Mouse (Mus musculus) megakaryocyte progenitor cell, adult 5-6 weeks (primary cell): ENCODE results near the gene Bco1. TPM values are rescaled to one million over a fixed set of nuclear protein-coding genes. Genes with fewer than 3 reads are reported as not detected.

Experiments used
- ATAC-seq: replicated peaks from 2 replicates; pipeline ENCODE4 v1.8.0; 2016; ENCODE audit warnings: mild to moderate bottlenecking, moderate TSS enrichment, inconsistent platforms; ENCODE audit not compliant: poor library complexity
- total RNA-seq, 2 experiments: library from RNA; stranded (forward) in 1 of 2; stranded (reverse) in 1 of 2; fragments of 157-497, 149-512 nt in 1 of 2; fragments of 200-1000 nt in 1 of 2; gene quantifications; 2 replicates each; pipeline versions ENCODE4 v1.2.3 to v1.2.4; 2015 to 2017

The Bco1 gene
- total RNA-seq, 2 experiments from 2014 or later, result 0.54 to 0.62 TPM

DNA sequence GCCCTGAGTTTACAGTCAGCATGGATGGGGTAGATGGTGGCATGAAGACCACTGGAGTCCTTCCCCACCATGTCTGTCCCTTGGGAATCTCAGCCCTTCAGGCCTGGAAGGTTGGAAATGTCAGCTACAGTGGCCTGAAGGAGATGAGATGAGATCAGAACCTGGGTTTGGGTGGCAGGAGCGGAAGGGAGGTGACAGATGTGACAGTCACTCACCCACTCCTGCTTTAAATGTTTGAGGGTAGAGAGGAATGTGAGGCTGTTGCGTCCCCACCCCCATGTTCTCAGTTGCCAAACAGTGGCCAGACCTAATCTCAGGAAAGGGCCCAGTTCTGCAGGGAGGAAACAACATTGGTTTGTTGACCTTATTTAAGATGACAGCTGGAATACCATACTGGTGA lies 41.1 kb downstream of the Bco1 start:
- ATAC-seq, result no peak

DNA sequence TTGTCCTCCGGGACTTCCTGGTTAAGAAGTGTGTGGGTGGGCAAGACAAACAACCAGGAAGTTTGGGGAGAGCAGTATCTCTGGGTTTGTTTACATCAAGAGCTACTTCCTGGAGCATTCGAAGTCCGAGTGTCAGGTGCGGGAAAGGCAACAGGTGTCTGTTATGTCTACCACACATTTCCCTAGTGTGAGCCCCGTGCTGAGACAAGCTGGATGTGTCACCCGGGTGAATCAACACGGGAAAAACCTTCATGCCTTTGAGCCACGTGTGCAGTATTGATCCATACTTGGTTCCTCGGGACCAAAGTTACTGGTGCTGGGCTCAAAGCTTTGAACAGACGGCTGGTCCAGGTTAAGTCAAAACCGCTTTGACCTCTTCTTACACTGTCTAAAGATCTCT lies 41.7 kb downstream of the Bco1 start:
- no peak for ATAC-seq

DNA sequence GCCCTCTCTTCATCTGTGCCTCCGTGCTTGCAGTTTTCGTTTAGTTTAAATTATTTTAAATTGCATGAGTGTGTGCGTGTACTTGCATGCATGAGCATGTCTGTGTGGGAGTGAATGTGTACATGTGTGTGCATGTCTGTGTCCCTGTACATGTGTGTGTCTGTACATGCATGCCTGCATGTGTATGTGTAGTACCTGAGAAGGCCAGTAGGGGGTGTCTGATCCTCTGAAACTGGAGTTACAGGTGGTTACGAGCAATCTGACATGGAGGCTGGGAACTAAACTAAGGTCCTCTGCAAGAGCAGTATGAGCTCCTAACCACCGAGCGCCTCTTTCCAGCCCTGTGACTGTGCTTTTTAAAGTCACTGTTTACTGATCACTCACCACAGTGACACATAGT lies 52.9 kb downstream of the Bco1 start:
- peak; percentile 50 for ATAC-seq

DNA sequence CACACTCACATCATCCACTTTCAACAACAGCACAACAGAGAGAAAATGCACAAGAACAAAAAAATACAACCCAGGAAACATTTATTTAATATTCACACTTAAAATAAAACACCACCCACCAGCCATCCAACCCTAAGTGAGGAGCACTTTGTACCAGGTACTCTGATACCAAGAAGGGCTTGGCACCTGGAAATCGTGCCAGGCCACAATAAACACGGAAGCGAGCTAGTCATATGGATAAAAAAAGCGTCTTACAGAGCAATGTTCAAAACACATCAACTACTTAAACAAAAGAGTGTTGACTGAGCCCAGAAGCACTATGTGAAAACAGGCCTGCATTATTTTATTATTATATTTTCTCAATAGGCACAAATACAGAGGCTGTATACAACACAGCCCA lies 60.5 kb downstream of the Bco1 start:
- ATAC-seq, result no peak

DNA sequence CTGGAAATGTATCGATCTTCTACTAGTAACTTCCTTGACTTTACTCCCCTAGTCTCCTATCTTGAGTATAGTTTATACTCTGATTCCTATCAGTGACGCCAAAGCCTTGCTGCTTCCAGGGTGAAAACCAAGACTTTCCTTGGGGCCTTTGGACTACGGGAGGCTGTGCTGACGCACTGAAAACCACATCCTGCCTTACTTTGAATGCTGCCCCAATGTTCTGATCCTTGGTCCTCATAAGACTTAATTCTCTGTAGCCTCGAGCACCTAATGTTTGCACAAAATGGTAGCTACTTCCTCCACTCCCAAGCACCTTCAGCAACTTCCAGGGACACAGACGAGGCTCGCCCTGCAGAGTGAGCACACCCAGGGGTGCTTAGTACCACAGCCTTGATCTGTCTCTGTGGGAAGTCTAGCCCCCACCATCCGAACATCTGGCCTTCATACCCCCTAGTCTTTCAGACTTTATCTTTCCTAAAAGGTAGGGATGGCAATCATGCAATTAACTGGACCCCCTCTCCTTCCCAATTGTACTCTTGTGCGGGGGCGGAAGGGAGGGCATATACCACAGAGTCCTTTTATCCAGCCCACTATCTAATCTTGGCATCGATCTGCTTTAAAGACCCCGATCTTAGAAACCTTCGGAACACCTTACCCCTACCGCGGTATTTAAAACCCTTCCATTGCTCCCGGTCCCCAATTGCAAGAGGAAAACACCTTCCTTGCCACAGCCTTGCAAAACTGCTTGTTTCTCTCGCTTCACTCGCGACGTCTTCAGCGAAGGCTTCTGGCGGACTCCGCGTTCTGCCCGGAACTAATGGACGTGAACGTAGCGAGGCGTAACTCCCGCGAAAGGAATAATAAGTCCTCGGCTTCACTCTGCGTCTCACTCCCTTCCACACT lies 61.5 kb downstream of the Bco1 start:
- 0 out of 2 replicates have a peak, but pooled peaks have one; percentile 5 for ATAC-seq

DNA sequence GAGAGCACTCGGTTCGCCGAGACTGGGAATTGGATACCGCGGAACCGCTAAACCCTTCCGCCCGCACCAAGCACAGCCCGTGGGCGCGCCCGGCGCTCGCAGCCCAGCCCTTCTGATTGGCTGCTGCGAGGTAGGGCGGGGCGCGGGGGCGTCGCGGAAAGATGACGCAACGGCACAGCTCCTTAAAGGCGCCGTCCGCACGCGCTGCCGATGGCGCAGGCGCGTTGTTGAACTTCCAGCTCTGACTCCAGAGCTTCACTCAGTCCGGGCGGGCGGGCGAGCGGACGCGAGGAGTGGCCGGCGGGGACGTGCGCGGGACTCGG lies 62.1 kb downstream of the Bco1 start:
- ATAC-seq, result peak; percentile 91

DNA sequence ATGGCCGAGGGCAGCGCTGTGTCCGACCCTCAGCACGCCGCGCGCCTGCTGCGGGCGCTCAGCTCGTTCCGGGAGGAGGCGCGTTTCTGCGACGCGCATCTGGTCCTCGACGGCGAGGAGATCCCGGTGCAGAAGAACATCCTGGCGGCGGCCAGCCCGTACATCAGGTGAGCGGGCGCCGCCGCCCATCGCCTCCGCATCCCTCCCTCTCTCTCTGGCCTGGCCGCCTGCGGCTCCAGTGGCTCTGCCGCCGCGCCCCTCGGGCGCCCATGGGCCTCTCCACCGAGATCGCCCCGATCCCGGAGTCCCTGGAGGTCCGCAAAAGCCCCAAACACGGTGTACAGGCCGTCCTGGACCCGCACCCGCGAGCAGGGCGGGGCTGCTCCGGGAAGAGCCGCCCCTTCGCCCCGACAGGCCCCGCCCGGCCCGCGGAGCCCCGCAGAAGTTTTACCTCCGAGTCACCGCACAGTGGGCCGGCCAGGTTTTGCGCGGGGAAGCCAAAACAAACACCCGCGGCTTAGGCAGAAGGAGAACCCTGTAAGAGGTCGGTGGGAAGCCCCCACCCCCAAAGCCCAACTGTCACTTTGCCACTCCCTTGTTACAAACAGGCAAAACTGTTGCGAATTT lies 62.6 kb downstream of the Bco1 start, which contains the start of gene Gan:
Gene Gan, plus strand, starts transcription at position 1 of the 627 bp plus-strand sequence.
- ATAC-seq, result peak; percentile 38

DNA sequence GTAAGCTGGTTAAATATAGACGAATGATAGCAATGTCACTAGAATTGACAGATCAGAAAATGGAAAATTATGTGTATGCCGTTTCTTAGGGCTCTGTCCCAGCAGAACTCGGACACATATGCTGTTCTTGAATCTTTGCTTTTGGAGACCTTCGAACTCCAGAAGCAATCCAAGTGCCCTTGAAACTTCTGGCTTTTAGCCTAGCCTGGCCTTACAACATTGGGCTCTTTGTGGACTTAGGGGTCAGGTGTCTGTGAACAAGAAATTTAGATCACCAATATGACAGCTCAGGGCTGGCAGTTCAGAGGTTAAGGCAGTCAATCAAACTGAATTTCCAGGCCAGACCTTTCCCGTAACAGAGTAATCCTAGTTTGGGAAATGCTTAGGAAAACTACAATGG lies 63.4 kb downstream of the Bco1 start:
- ATAC-seq, result no peak

DNA sequence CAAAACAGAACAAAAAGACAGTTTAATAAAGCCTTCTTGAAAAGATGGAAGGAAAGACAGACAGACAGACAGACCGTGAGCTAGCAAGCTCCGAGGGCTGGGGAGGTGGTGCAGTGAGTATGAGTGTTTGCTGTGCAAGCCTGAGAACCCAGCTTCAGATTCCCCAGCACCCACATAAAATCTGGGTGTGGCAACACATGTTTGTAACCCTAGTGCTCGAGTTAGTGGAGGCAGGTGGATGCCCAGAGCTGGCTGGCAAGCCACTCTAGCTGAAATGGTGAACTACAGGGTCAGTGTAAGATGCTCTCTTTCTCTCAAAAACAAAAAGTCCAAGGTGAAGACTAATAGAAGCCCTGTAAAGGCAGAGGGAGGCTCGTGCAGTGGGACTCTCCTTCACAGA lies 69.3 kb downstream of the Bco1 start:
- ATAC-seq, result no peak

DNA sequence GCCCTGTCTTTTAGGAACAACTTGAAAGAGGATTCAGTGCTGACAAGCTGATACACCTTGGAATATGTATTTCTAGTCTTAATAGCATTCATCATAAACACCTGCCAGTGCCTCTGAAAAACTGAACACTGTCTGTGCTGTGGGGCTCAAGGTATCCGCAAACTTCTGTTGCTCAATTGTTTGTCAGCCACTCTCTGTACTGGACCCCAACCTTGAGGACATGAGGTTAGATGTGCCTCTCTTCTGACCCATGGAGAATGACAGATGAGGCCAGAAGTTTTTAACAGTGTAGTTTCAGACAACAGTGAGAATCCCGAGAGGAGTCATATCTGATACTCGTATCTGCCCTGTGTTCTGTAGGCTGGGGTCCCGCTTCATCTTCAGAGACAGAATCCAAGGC lies 69.9 kb downstream of the Bco1 start:
- no peak for ATAC-seq

DNA sequence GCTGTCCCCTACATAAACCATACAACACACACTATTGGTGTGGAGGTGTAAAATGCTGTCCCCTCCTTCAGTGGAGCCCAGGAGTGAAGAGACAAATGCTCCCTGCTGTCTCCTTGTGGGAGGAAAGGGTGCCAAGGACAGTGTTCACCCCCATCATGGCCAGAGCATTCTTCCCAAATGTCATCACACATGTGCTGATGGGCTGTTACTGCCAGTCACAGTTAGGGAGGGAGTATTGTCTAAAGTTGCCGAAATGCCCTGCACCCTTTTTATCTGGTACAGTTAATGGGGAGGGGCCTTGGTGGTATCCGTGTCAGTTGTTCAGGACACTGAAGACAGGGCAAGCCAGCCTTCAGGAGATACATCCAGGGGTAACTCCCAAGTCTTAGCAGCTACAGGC lies 70.9 kb downstream of the Bco1 start:
- no peak for ATAC-seq

DNA sequence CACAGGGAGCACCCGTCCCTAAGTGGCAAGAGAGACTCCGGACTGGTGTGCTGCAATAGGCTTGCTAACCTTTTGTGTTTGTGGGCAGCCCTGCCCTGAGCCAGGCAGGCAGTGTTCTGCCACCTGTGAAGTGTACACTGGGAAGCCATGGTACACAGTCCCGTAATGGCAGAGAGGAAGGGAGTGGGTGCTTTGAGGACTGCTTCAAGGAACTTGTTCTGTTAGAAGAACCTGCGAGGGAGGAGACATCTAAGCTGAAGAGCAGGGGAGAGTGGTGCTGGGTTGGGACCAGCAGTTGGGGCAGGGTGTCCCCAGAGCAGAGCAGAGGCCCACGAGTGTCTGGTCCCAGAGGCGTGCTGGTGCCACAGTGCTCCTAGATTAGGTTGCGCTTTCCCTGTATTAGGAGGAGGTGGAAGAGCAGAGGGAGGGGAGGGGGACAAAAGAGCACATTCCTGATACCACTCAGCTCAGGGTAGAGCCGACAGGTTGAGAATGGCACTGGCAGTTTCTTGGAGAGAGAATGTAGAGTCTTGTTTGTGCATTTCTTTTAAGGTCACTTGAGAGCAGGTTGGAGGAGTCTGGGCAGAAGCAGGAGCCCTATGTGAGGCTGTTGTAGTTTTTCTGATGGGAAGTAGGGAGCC lies 71.7 kb downstream of the Bco1 start:
- ATAC-seq, result no peak

DNA sequence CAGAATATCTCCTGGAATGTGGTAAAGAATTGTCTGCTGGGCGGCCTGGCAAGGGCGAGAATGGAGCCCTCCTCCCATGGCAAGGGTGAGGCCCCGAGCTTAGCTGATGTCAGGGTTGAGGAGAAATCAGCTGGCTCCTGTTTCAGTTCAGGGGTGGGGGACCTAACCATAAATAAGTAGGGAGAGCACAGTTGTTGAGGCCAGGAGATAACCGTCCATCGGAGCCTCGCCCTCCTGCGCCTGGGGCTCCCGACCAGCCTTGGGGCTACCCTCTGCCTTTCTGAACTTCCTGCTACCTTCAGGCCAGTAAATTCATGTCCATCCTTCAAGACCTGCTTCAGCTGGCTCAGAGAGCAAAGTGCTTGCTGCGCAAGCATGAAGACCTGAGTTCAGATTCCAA lies 72.7 kb downstream of the Bco1 start:
- ATAC-seq, result peak; percentile 15; the same call in 1 of the 2 replicates

DNA sequence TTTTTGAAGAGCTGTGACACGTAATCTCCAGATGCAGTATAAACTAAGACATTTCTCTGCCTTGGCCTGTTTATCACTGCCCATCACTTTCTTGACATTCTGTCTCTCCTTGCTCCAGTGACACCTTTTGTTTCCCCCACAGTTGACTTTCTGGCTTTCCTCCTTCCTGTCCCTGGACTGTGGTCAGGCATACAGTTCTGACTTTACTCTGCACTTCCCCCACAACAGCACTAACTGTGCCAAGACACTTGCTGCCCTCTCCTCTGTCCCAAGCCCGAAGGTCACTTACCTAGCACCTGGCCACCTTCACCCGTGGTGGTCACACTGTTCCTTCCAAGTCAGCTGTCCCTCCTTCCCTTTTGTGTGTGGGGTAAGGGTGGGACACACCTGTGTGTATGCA lies 76.2 kb downstream of the Bco1 start:
- ATAC-seq, result 0 out of 2 replicates have a peak, but pooled peaks have one; percentile 12

DNA sequence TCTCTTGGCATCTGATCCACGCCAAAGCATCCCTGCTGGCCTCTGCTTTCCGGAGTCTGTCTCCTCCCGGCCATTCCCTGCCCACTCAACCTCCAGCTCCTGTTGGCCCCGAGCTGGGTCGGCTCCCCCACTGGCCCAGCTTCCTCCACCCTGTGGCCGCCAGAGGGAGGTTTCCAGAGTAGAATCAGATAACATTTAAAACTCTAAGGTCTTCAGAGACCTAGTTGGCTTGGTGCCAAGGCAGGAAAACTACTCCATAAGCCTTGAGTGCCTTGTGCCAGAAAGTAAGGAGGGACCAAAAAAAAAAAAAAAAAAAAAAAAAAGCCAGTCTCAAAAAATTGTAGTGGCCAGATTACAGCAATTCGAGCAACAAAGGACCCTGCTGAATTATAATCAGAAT lies 77.2 kb downstream of the Bco1 start:
- peak; percentile 59 for ATAC-seq

DNA sequence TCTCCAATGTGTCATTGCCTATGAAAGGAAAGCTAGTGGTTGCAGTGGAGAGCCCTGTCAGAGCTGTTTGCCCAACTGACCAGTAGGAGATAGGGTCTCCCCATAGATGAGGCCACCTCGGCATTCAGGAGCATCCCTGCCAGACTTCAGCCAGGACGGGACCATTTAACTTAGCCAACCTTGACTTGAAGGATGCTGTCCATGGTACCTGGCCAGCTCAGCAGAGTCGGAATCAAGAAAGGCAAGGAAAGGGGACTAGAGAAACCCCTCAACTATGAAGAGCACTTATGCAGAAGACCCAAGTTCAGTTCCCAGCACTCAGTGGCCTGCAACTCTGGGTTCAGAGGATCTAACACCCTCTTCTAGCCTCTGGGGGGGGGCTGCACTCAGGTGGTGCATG lies 78.0 kb downstream of the Bco1 start:
- ATAC-seq, result no peak

DNA sequence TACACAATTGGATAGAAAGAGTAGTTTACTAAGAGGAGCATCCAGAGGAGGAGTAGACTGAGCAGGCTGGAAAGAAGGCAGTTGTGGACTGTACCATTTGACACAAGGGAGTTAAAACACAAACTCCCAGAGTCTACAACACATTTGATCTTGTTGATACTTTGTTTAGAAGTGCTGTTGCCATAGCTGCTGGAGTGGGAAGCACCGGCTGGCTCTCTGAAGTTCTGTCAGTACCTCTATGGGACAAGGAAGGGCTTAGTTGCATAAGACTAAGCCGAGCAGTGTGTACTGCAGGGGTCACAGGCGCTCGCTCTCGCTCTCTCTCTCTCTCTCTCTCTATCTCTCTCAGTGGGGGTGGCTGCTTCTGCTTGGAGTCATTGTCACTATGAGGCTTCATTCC lies 78.9 kb downstream of the Bco1 start:
- ATAC-seq, result no peak

DNA sequence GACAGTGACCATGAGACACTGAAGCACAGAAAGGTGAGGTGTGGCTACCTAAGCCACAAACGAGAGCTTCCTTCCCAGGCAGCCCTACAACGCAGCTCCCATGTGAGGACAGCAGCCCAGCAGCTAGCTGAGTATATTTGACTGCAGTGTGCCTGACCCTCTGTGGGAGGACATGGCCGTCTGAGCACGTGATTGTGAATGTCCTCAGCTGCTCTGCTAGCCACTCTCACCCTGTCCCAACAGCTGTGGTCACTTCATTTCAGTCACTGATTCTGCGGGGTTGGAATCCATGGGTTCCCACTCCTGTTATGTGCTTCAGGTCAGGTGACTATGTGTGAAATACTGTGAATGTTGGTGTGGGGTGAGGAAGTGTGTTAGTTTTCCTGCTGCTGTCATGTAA lies 80.7 kb downstream of the Bco1 start:
- ATAC-seq, result no peak

DNA sequence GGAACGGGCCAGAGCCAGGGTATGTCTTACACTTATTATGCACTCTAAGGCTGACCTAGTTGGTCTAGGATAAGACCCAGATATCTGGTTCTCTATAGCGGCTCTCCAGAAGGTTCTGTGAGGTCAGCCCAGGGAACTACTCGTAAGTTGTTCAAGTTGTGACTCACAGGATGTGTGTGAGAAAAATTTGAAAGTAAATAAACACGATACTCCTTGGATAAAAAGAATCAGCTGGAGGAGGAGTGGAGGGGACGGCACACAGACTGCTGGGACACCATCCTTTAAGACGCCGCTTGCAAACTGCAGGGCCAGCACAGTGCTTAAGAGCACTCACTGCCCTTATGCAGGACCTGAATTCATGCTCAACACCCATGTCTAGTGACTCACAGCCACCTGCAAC lies 81.6 kb downstream of the Bco1 start:
- no peak for ATAC-seq

DNA sequence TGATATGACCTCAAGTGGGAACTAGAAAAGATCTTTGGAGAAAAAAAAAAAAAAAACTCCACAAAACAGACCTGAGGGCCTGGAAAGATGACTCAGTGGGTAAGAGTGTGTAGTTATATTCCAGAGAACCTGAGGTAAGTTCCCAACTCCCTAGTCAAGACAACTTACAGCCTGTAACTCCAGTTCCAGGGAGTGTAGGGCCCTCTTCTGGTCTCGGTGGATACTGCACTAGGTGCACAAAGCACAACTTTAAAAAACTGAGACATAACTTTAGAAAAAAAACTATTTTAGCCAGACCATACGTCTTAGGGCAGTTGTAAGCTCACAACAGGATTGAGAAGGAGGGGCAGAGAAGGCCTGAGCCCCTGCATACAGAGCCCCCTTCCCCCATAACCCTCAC lies 82.4 kb downstream of the Bco1 start:
- no peak for ATAC-seq

DNA sequence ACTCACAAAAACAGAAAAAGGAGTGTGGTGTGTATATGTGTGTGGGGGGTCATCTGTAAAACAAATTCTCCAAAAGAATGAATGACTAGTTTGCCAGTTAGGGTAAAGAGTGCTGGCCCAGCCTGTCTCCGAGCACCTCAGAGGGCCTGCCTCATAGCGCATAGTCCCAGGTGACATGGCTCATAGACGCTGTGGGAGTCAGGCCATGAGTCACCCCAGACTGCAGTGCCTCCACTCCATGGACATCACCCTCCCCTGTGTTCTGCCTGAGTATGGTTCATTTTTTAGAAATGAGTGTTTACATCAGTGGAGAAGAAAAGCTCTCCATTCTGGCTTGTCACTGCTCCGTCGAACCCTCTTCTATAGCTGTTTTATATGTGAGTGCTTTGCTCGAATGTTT lies 83.0 kb downstream of the Bco1 start:
- ATAC-seq, result no peak

DNA sequence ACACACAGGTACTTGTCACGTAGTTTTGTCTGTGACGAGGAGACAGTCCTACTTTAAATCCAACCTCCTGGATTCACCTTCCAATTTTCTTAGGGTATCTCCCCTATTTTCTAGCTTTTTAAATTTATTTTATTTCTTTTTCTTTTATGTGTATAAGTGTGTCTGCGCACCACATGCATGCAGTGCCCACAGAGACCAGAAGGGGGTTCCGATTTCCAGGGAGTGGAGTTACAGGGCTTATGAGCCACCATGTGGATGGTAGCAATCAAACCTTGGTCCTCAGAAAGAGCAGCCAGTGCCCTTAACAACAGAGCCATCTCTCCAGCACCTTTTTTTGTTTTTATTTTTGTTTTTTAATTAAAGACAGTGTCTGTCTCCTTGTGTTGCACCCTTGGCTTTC lies 87.1 kb downstream of the Bco1 start:
- ATAC-seq, result peak; percentile 56
